Mouse (Mus musculus): ENCODE data around the gene Exd2. TPM values are rescaled to one million over a fixed set of nuclear protein-coding genes. Genes with fewer than 3 reads are reported as not detected.

The Exd2 gene
- total and polyA plus RNA-seq, 2 experiments from 2014 or later = 26.3 to 30.6 TPM

GRCm38 (mm10) chr12:80517977-80518376 lies 55.1 kb downstream of the Exd2 start, which contains the start of gene Galnt16:
TSS of gene Galnt16 (plus strand) at chr12:80518277.
- 8% methylated on average over 14 of the region's 14 CpGs for WGBS
- 0 out of 2 replicates have a peak, but pooled peaks cover 6% of the 10 kb centered on the region for H3K27me3 ChIP-seq (ENCODE audit: insufficient read depth, low read length)
- H3K27ac ChIP-seq = peak within 1 kb of the TSS; percentile 75
- ATAC-seq (no peak), DNase-seq (ENCODE audit: low spot score) (no peak)
- TF ChIP-seq CTCF (IDR thresholded peaks at IDR 0.05; ENCODE audit: low read depth) = no peak
- peak within 1 kb of the TSS; percentile 90 for H3K4me2 ChIP-seq (ENCODE audit: low read depth, low read length)
- H3K4me1 ChIP-seq (ENCODE audit: insufficient read depth, low read length) = peaks cover 13% of the 10 kb centered on the region; the same call in 1 of the 2 replicates
- peak within 1 kb of the TSS; percentile 61 for H3K9ac ChIP-seq (replicated peaks; ENCODE audit: low read length)
- H3K4me3 ChIP-seq (ENCODE audit: low read length) = peak within 1 kb of the TSS; percentile 73
- H3K9me3 ChIP-seq (ENCODE audit: low read length) = no peaks in the 10 kb centered on the region
- no peaks in the 10 kb centered on the region for H3K36me3 ChIP-seq (ENCODE audit: insufficient read depth, low read length)

GRCm38 (mm10) chr12:80518393-80518756 lies 55.5 kb downstream of the Exd2 start:
- no peaks in the 10 kb centered on the region for H3K9me3 ChIP-seq (ENCODE audit: low read length)
- H3K9ac ChIP-seq (replicated peaks; ENCODE audit: low read length) = peak overlapping the region; percentile 61
- H3K4me1 ChIP-seq (ENCODE audit: insufficient read depth, low read length) = peaks cover 13% of the 10 kb centered on the region; the same call in 1 of the 2 replicates
- peak overlapping the region; percentile 73 for H3K4me3 ChIP-seq (ENCODE audit: low read length)
- DNase-seq (ENCODE audit: low spot score) (no peak), ATAC-seq (peak; percentile 57)
- H3K27ac ChIP-seq = peak overlapping the region; percentile 75
- H3K27me3 ChIP-seq (ENCODE audit: insufficient read depth, low read length) = 0 out of 2 replicates have a peak, but pooled peaks cover 6% of the 10 kb centered on the region
- H3K4me2 ChIP-seq (ENCODE audit: low read depth, low read length) = peak overlapping the region; percentile 90
- TF ChIP-seq CTCF (IDR thresholded peaks at IDR 0.05; ENCODE audit: low read depth) = peak; percentile 39
- 1% methylated on average over 25 of the region's 25 CpGs for WGBS
- H3K36me3 ChIP-seq (ENCODE audit: insufficient read depth, low read length) = no peaks in the 10 kb centered on the region

GRCm38 (mm10) chr12:80518757-80519620 lies 56.1 kb downstream of the Exd2 start:
- Histone ChIP-seq H3K4me3 (ENCODE audit: low read length) (peak overlapping the region; percentile 73), H3K27ac (peak overlapping the region; percentile 75), H3K9ac (replicated peaks; ENCODE audit: low read length) (peak overlapping the region; percentile 61), H3K36me3 (ENCODE audit: insufficient read depth, low read length) (no peaks in the 10 kb centered on the region), H3K27me3 (ENCODE audit: insufficient read depth, low read length) (0 out of 2 replicates have a peak, but pooled peaks cover 6% of the 10 kb centered on the region), H3K9me3 (ENCODE audit: low read length) (no peaks in the 10 kb centered on the region), H3K4me1 (ENCODE audit: insufficient read depth, low read length) (peaks cover 13% of the 10 kb centered on the region; the same call in 1 of the 2 replicates), H3K4me2 (ENCODE audit: low read depth, low read length) (peak overlapping the region; percentile 90)
- TF ChIP-seq CTCF (IDR thresholded peaks at IDR 0.05; ENCODE audit: low read depth) = no peak
- ATAC-seq (peak; percentile 79), DNase-seq (ENCODE audit: low spot score) (peak; percentile 83)
- WGBS = under 1% methylated on average over 88 of the region's 90 CpGs

- Histone ChIP-seq H3K36me3 (ENCODE audit: insufficient read depth, low read length) (no peaks in the 10 kb centered on the region), H3K4me1 (ENCODE audit: insufficient read depth, low read length) (peaks cover 13% of the 10 kb centered on the region; the same call in 1 of the 2 replicates), H3K9ac (replicated peaks; ENCODE audit: low read length) (peak overlapping the region; percentile 61), H3K9me3 (ENCODE audit: low read length) (no peaks in the 10 kb centered on the region), H3K27ac (peak overlapping the region; percentile 75), H3K4me2 (ENCODE audit: low read depth, low read length) (peak overlapping the region; percentile 90), H3K4me3 (ENCODE audit: low read length) (peak overlapping the region; percentile 73), H3K27me3 (ENCODE audit: insufficient read depth, low read length) (0 out of 2 replicates have a peak, but pooled peaks cover 5% of the 10 kb centered on the region)
- ATAC-seq (peak; percentile 53; the same call in 1 of the 2 replicates), DNase-seq (ENCODE audit: low spot score) (peak; percentile 86)
- under 1% methylated on average over 39 of the region's 43 CpGs for WGBS
- peak; percentile 66 for TF ChIP-seq CTCF (IDR thresholded peaks at IDR 0.05; ENCODE audit: low read depth)
Observed at GRCm38 (mm10) chr12:80519621-80520332, 56.9 kb downstream of the Exd2 start.

- Histone ChIP-seq H3K36me3 (ENCODE audit: insufficient read depth, low read length) (no peaks in the 10 kb centered on the region), H3K4me1 (ENCODE audit: insufficient read depth, low read length) (peaks cover 22% of the 10 kb centered on the region; the same call in 1 of the 2 replicates), H3K9ac (replicated peaks; ENCODE audit: low read length) (no peak overlapping the region), H3K4me2 (ENCODE audit: low read depth, low read length) (no peak overlapping the region), H3K4me3 (ENCODE audit: low read length) (no peak overlapping the region), H3K27me3 (ENCODE audit: insufficient read depth, low read length) (no peaks in the 10 kb centered on the region), H3K27ac (0 out of 2 replicates have a peak overlapping the region, but pooled peaks have one; percentile 20), H3K9me3 (ENCODE audit: low read length) (no peaks in the 10 kb centered on the region)
- DNase-seq (ENCODE audit: low spot score) = peak; percentile 72
- 34% methylated on average over 3 of the region's 3 CpGs for WGBS
- no peak for TF ChIP-seq CTCF (IDR thresholded peaks at IDR 0.05; ENCODE audit: low read depth)
- peak; percentile 45 for ATAC-seq
Observed at GRCm38 (mm10) chr12:80522006-80522405, 59.1 kb downstream of the Exd2 start.

- no peak overlapping the region for H3K27ac ChIP-seq
- no peak overlapping the region for H3K4me3 ChIP-seq (ENCODE audit: low read length)
- no peak overlapping the region for H3K9ac ChIP-seq (replicated peaks; ENCODE audit: low read length)
- DNase-seq (ENCODE audit: low spot score) = no peak
- H3K36me3 ChIP-seq (ENCODE audit: insufficient read depth, low read length) = no peaks in the 10 kb centered on the region
- no peak overlapping the region for H3K4me2 ChIP-seq (ENCODE audit: low read depth, low read length)
- peaks cover 22% of the 10 kb centered on the region; the same call in 1 of the 2 replicates for H3K4me1 ChIP-seq (ENCODE audit: insufficient read depth, low read length)
- WGBS = 38% methylated on average over 12 of the region's 12 CpGs
- H3K9me3 ChIP-seq (ENCODE audit: low read length) = no peaks in the 10 kb centered on the region
- no peak for ATAC-seq
- peak; percentile 43 for TF ChIP-seq CTCF (IDR thresholded peaks at IDR 0.05; ENCODE audit: low read depth)
- H3K27me3 ChIP-seq (ENCODE audit: insufficient read depth, low read length) = no peaks in the 10 kb centered on the region
Observed at GRCm38 (mm10) chr12:80524276-80524921, 61.5 kb downstream of the Exd2 start.
